Mouse (Mus musculus) activated CD4-positive, CD25-positive, alpha-beta regulatory T cell, adult 4 months (primary cell): Measurements from ENCODE around the gene Kcnip4. TPM values are rescaled to one million over a fixed set of nuclear protein-coding genes. Genes with fewer than 3 reads are reported as not detected.

ENCODE experiments used
- ATAC-seq: one replicate; pipeline ENCODE4 v1.8.0; 2017
- polyA plus RNA-seq, 2 experiments: library from polyadenylated mRNA; unstranded; fragments of 100-300 nt; shearing (Covaris generic); gene quantifications; one replicate each; pipeline ENCODE4 v1.2.1; 2017

Kcnip4 gene
- polyA plus RNA-seq, 2 experiments from 2014 or later, result 0.16 to 0.22 TPM

GRCm38 (mm10) chr5:49241708-49242107 is 283.0 kb downstream of the Kcnip4 start:
- ATAC-seq, result no peak

GRCm38 (mm10) chr5:49201164-49201756 is 323.4 kb downstream of the Kcnip4 start:
- ATAC-seq, result no peak

- ATAC-seq, result no peak
Measured at GRCm38 (mm10) chr5:49188236-49188635, 336.5 kb downstream of the Kcnip4 start.

- no peak for ATAC-seq
Measured at GRCm38 (mm10) chr5:49150116-49150811, 374.4 kb downstream of the Kcnip4 start.

- ATAC-seq, result no peak
Measured at GRCm38 (mm10) chr5:49149684-49150083, 375.0 kb downstream of the Kcnip4 start.

GRCm38 (mm10) chr5:49095432-49095831 is 429.3 kb downstream of the Kcnip4 start:
- ATAC-seq, result no peak

- no peak for ATAC-seq
Measured at GRCm38 (mm10) chr5:49094945-49095344, 429.8 kb downstream of the Kcnip4 start.

- no peak for ATAC-seq
Measured at GRCm38 (mm10) chr5:49094306-49094705, 430.4 kb downstream of the Kcnip4 start.

GRCm38 (mm10) chr5:49090122-49090680 is 434.5 kb downstream of the Kcnip4 start:
- peak; percentile 46 for ATAC-seq

GRCm38 (mm10) chr5:49065646-49066045 is 459.1 kb downstream of the Kcnip4 start:
- ATAC-seq, result no peak

- no peak for ATAC-seq
Measured at GRCm38 (mm10) chr5:49058926-49059325, 465.8 kb downstream of the Kcnip4 start.

- ATAC-seq, result no peak
Measured at GRCm38 (mm10) chr5:49057636-49058340, 466.9 kb downstream of the Kcnip4 start.

GRCm38 (mm10) chr5:49047960-49048359 is 476.7 kb downstream of the Kcnip4 start:
- ATAC-seq, result no peak

- no peak for ATAC-seq
Measured at GRCm38 (mm10) chr5:49041259-49041845, 483.4 kb downstream of the Kcnip4 start.

- no peak for ATAC-seq
Measured at GRCm38 (mm10) chr5:48997359-48997758, 527.3 kb downstream of the Kcnip4 start.

GRCm38 (mm10) chr5:48989145-48989659 is 535.5 kb downstream of the Kcnip4 start:
- ATAC-seq, result no peak

- no peak for ATAC-seq
Measured at GRCm38 (mm10) chr5:48942378-48943088, 582.2 kb downstream of the Kcnip4 start.

GRCm38 (mm10) chr5:48931881-48932280 is 592.8 kb downstream of the Kcnip4 start:
- no peak for ATAC-seq

- no peak for ATAC-seq
Measured at GRCm38 (mm10) chr5:48890216-48890615, 634.5 kb downstream of the Kcnip4 start.

- no peak for ATAC-seq
Measured at GRCm38 (mm10) chr5:48889395-48890194, 635.1 kb downstream of the Kcnip4 start.

GRCm38 (mm10) chr5:48878081-48878480 is 646.6 kb downstream of the Kcnip4 start:
- ATAC-seq, result no peak
